Mouse (Mus musculus): ENCODE measurements around the gene Ddx3x. TPM values are rescaled to one million over a fixed set of nuclear protein-coding genes. Genes with fewer than 3 reads are reported as not detected.
A peak's percentile ranks its signal among the peaks of the same experiment; 100 is the strongest.
"Not testable (repeated sequence)": the region's sequence is repeated elsewhere in the genome, so short reads cannot be mapped to it uniquely, and the experiment has no call there.

Ddx3x gene
- total RNA-seq (2022): 100 to 1,000 TPM; 167 to 255 (median 212) TPM

GRCm38 (mm10) chrX:13280409-13281328 is at the start of gene Ddx3x:
Gene Ddx3x, plus strand, starts transcription at chrX:13280970.
- DNase-seq (ENCODE audit: low spot score in 2 of 2): peak; percentile 76 to 95

GRCm38 (mm10) chrX:13231243-13231642 is 49.5 kb upstream of the Ddx3x start:
- no peak for DNase-seq (ENCODE audit: low spot score in 2 of 2)

- not testable (repeated sequence) for DNase-seq (ENCODE audit: low spot score in 2 of 2)
Measured at GRCm38 (mm10) chrX:13232834-13233233, 47.9 kb upstream of the Ddx3x start.

- DNase-seq (ENCODE audit: low spot score in 2 of 2): no peak
Measured at GRCm38 (mm10) chrX:13233631-13234030, 47.1 kb upstream of the Ddx3x start.

GRCm38 (mm10) chrX:13234709-13235108 is 46.1 kb upstream of the Ddx3x start:
- no peak for DNase-seq (ENCODE audit: low spot score in 2 of 2)

- no peak for DNase-seq (ENCODE audit: low spot score in 2 of 2)
Measured at GRCm38 (mm10) chrX:13236100-13236568, 44.6 kb upstream of the Ddx3x start.

GRCm38 (mm10) chrX:13239455-13239854 is 41.3 kb upstream of the Ddx3x start:
- no peak for DNase-seq (ENCODE audit: low spot score in 2 of 2)

- DNase-seq (ENCODE audit: low spot score in 2 of 2): no peak
Measured at GRCm38 (mm10) chrX:13240646-13241425, 39.9 kb upstream of the Ddx3x start.

GRCm38 (mm10) chrX:13241426-13242319 is 39.1 kb upstream of the Ddx3x start:
- DNase-seq (ENCODE audit: low spot score in 2 of 2): peak in 1 of 2 experiments; percentile 7

GRCm38 (mm10) chrX:13242320-13243096 is 38.3 kb upstream of the Ddx3x start:
- peak; percentile 56 to 81 for DNase-seq (ENCODE audit: low spot score in 2 of 2)

- peak in 1 of 2 experiments; percentile 17 for DNase-seq (ENCODE audit: low spot score in 2 of 2)
Measured at GRCm38 (mm10) chrX:13243133-13244123, 37.3 kb upstream of the Ddx3x start.

- DNase-seq (ENCODE audit: low spot score in 2 of 2): no peak
Measured at GRCm38 (mm10) chrX:13244588-13244987, 36.2 kb upstream of the Ddx3x start.

GRCm38 (mm10) chrX:13245027-13245426 is 35.7 kb upstream of the Ddx3x start:
- no peak for DNase-seq (ENCODE audit: low spot score in 2 of 2)

- DNase-seq (ENCODE audit: low spot score in 2 of 2): no peak
Measured at GRCm38 (mm10) chrX:13251683-13252082, 29.1 kb upstream of the Ddx3x start.

- DNase-seq (ENCODE audit: low spot score in 2 of 2): no peak
Measured at GRCm38 (mm10) chrX:13254273-13254672, 26.5 kb upstream of the Ddx3x start.

GRCm38 (mm10) chrX:13263356-13263755 is 17.4 kb upstream of the Ddx3x start:
- DNase-seq (ENCODE audit: low spot score in 2 of 2): no peak

- no peak for DNase-seq (ENCODE audit: low spot score in 2 of 2)
Measured at GRCm38 (mm10) chrX:13275519-13276137, 5.1 kb upstream of the Ddx3x start.

GRCm38 (mm10) chrX:13278996-13279395 is 1.8 kb upstream of the Ddx3x start:
- no peak for DNase-seq (ENCODE audit: low spot score in 2 of 2)

GRCm38 (mm10) chrX:13280037-13280408 is 747 bp upstream of the Ddx3x start:
- peak; percentile 23 to 52 for DNase-seq (ENCODE audit: low spot score in 2 of 2)
